Mouse (Mus musculus) cortical plate, adult 2 months (tissue): Measurements from ENCODE around the gene Prss56. TPM values are rescaled to one million over a fixed set of nuclear protein-coding genes. Genes with fewer than 3 reads are reported as not detected.

Source experiments
- H3K27ac ChIP-seq: fragments of 200-500 bp; 2 replicates; pipeline ENCODE4 v1.5.1; 2012; ENCODE audit warnings: low read length, control low read depth, inconsistent platforms; ENCODE audit not compliant: insufficient read depth
- H3K4me1 ChIP-seq: fragments of 200-500 bp; 2 replicates; pipeline ENCODE4 v1.6.1; 2011; ENCODE audit warnings: low read length; ENCODE audit not compliant: control insufficient read depth, insufficient read depth
- H3K4me3 ChIP-seq: fragments of 200-500 bp; 2 replicates; pipeline ENCODE4 v1.5.1; 2011; ENCODE audit warnings: mild to moderate bottlenecking, low read length, control low read depth; ENCODE audit not compliant: insufficient read depth
- CTCF ChIP-seq: fragments of 200-500 bp; IDR thresholded peaks from 2 replicates; pipeline ENCODE4 v1.5.1; 2011; ENCODE audit warnings: mild to moderate bottlenecking, control low read depth, low read length; ENCODE audit not compliant: insufficient read depth; ENCODE audit errors: extremely low read depth
- POLR2A ChIP-seq: fragments of 200-500 bp; IDR thresholded peaks from 2 replicates; pipeline ENCODE4 v1.6.1; 2011; ENCODE audit warnings: mild to moderate bottlenecking, low read length, control low read depth; ENCODE audit not compliant: insufficient read depth; ENCODE audit errors: extremely low read depth
- polyA plus RNA-seq: library from polyadenylated mRNA; depleted of rRNA; stranded (reverse); fragments of >200 nt; gene quantifications from 2 replicates; pipeline ENCODE4 v1.2.3, GENCODE M21; 2012; rRNA removed

Prss56 gene
- 0.13 and 0.40 TPM in 2 replicates for polyA plus RNA-seq

DNA sequence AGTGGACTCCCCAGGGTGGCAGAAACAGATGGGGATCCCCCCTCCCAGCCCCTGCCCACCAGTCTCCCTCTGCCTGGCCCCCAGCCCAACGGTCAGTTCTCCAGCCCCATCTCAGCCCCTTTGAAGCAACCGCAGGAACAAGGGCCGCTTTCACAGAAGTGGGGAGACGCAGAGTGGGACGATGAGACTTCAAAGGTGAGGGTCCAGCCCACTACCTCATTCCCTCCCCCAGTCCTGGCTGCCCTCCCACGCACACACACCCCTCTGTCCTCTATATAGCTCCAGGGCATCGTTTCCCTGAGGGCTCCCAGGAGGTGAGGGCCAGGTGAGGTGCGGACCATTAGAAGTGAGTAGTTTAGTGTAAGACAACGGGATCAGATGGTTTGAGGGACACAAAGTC is at the start of gene Prss56:
TSS of gene Prss56 (plus strand) at position 301 of the 400 bp plus-strand sequence.
- Histone ChIP-seq H3K27ac (no peak within 1 kb of the TSS), H3K4me3 (no peak within 1 kb of the TSS), H3K4me1 (no peaks in the 10 kb centered on the region)
- TF ChIP-seq CTCF (no peak), POLR2A (no peak)

DNA sequence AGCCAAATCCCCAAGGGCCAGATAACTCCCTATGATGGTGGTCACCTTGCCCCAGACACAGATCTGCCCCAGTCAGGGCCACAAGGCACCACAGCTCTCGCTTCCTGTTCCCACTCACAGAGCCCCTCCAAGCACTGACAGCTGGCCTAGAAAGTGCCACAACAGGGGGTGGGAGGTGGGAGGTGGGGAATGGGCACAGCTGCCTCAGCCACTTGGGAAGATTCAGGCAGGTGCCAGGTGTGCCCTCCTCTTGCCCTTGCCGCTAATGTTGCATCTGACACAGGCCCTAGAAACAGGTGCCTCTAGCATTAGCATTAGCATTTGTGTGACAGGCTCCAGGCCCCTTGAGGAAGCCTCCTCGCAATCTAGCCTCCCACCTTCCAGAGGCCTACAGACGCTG is 41.6 kb upstream of the Prss56 start:
- TF ChIP-seq CTCF (no peak), POLR2A (no peak)
- H3K4me3 ChIP-seq, result no peak overlapping the region
- H3K4me1 ChIP-seq, result no peaks in the 10 kb centered on the region
- no peak overlapping the region for H3K27ac ChIP-seq

GRCm38 (mm10) chr1:87142456-87142855 is 40.7 kb upstream of the Prss56 start:
- no peak for TF ChIP-seq POLR2A
- TF ChIP-seq CTCF, result no peak
- Histone ChIP-seq H3K4me1 (no peaks in the 10 kb centered on the region), H3K27ac (no peak overlapping the region), H3K4me3 (no peak overlapping the region)

DNA sequence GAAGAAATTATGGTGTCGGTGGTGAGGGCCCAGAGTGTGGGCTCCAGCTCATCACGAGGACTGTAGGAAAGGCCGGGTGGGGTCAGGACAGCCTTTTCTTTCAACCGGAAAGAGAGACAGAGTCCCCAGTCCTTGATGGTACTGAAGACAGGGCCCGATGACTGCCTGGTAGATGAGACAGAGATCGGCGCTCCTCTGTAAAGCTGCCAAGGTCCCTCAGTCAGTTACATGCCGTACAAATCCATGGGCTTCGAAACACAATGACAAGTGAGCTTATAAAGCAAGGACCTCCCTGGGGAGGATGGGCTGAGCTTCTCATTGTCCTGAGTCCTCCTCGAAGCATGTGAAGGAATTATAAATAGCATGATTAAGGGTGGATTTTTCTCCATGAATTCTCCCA is 40.0 kb upstream of the Prss56 start:
- Histone ChIP-seq H3K27ac (no peak overlapping the region), H3K4me3 (no peak overlapping the region), H3K4me1 (no peaks in the 10 kb centered on the region)
- TF ChIP-seq CTCF, result no peak
- no peak for TF ChIP-seq POLR2A

DNA sequence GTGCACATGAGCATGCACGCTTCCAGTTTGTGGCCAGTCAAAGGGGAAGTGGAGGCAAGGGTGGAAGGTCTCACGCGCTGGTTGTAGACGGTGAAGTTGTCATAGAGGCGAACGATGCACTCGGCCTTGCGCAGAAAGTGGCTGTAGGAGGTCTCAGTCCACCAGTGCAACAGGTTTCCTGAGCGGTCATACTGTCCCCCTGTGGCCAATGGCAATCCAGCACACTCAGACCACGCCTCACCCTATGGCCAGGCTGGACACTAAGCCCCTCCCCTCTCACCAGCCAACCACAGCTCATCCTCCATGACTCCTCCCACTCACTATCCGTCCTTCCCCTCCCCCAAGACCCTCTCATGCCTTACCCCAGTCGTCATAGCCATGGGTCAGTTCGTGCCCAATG is 33.7 kb upstream of the Prss56 start:
- Histone ChIP-seq H3K4me1 (no peaks in the 10 kb centered on the region), H3K4me3 (no peak overlapping the region), H3K27ac (no peak overlapping the region)
- TF ChIP-seq CTCF (no peak), POLR2A (no peak)

GRCm38 (mm10) chr1:87151286-87151685 is 31.8 kb upstream of the Prss56 start:
- no peak for TF ChIP-seq POLR2A
- TF ChIP-seq CTCF, result no peak
- Histone ChIP-seq H3K4me1 (no peaks in the 10 kb centered on the region), H3K27ac (no peak overlapping the region), H3K4me3 (no peak overlapping the region)

DNA sequence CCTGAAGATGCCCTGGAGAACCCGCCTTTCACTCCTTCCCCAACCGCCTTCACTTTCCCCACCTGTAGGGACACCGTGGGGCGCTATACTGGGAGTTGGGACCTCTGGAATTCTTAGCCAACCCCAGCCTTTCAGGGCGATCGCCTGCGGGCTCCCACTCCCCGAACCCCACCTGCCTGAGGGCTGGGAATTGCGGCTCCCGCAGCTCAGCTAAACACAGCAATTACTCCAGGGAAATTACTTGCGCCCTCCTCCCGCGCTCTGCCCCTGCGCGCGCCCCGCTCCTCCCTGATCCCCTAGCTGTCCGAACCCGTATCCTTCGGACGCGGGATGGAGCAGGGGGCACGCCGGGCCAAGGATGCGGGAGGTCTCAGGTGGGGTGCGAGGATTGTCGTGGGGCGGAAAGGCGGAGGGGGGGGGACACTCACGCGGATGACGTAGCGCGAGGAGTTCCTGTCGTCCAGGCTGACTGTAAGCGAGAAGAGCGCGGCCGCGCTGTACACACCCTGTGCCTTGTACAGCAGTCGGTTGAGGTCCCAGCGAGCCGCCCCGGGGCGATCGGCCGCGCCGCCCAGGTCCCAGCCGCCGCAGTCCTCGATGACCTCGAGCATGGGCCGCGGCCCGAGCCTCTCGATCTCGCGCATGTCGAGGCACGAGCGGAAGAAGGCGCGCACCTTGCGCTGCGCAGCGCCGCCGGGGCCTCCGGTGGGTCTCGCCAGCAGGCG is 29.2 kb upstream of the Prss56 start:
- no peaks in the 10 kb centered on the region for H3K4me1 ChIP-seq
- TF ChIP-seq POLR2A (no peak), CTCF (no peak)
- H3K27ac ChIP-seq, result no peak overlapping the region
- H3K4me3 ChIP-seq, result no peak overlapping the region

- no peaks in the 10 kb centered on the region for H3K4me1 ChIP-seq
- no peak overlapping the region for H3K27ac ChIP-seq
- TF ChIP-seq CTCF (no peak), POLR2A (no peak)
- H3K4me3 ChIP-seq, result no peak overlapping the region
These were observed 28.5 kb upstream of the Prss56 start for GRCm38 (mm10) chr1:87154501-87155120.

GRCm38 (mm10) chr1:87155531-87156198 is 27.4 kb upstream of the Prss56 start:
- no peaks in the 10 kb centered on the region for H3K4me1 ChIP-seq
- peak overlapping the region; percentile 7; the same call in 1 of the 2 replicates for H3K4me3 ChIP-seq
- TF ChIP-seq CTCF, result no peak
- TF ChIP-seq POLR2A, result no peak
- H3K27ac ChIP-seq, result no peak overlapping the region

DNA sequence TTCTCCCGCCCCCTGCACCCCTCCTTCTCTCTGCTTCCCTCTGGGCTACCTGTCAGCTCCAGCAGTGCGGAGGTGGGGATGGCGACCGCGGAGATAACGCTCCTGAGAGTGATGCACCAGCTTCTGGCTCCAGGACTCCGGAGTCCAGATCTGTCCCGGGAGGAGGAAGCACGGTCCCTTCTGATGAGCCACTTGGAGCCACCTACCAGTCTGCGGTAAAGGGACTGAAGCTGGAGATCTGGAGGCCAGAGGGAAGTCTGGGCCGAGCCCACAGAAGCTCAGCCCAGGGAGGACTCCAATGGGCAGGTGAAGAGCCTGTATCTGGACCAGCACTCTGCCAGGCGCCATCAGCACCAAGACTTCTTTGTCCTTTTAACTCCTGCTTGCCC is 26.9 kb upstream of the Prss56 start, which contains the start of gene Ecel1:
TSS of gene Ecel1 (minus strand) at position 323 of the 389 bp plus-strand sequence.
- H3K27ac ChIP-seq, result no peak within 1 kb of the TSS
- peak within 1 kb of the TSS; percentile 7; the same call in 1 of the 2 replicates for H3K4me3 ChIP-seq
- no peak for TF ChIP-seq CTCF
- TF ChIP-seq POLR2A, result no peak
- no peaks in the 10 kb centered on the region for H3K4me1 ChIP-seq

DNA sequence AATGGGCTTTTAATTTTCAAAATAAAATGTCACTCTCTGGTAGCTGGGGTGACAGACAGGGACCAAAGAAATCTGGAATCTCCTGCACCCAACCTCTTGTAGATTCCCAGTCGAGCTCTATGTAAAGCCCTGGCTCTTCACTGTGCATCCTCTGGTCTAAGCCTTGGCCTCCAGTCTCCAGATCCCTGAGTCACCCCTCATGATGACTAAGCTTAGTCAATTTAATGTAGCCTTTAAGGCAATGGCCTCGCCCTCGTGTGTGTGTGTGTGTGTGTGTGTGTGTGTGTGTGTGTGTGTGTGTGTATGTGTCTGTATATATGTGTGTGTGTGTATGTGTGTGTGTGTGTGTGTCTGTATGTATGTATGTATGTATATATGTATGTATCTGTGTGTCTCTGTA is 23.7 kb upstream of the Prss56 start:
- Histone ChIP-seq H3K4me1 (no peaks in the 10 kb centered on the region), H3K4me3 (no peak overlapping the region), H3K27ac (no peak overlapping the region)
- TF ChIP-seq POLR2A (no peak), CTCF (no peak)
